Mouse (Mus musculus) bone marrow, adult 2 months (tissue): Measurements from ENCODE around the gene Des. TPM values are rescaled to one million over a fixed set of nuclear protein-coding genes. Genes with fewer than 3 reads are reported as not detected.

ENCODE experiments used
- H3K27ac ChIP-seq: fragments of 200-500 bp; 2 replicates; pipeline ENCODE4 v1.5.1; 2012; ENCODE audit warnings: low read depth, mild to moderate bottlenecking, control low read depth, inconsistent platforms, low read length; ENCODE audit not compliant: control insufficient read depth, poor library complexity, insufficient read depth
- H3K4me1 ChIP-seq: fragments of 200-500 bp; 2 replicates; pipeline ENCODE4 v1.6.1; 2011; ENCODE audit warnings: low read length; ENCODE audit not compliant: control insufficient read depth, insufficient read depth
- H3K4me3 ChIP-seq: fragments of 200-500 bp; replicated peaks from 2 replicates; pipeline ENCODE3; 2011; ENCODE audit warnings: mild to moderate bottlenecking, low read depth, low read length, control low read depth; ENCODE audit not compliant: control insufficient read depth
- CTCF ChIP-seq: fragments of 200-500 bp; IDR thresholded peaks from 2 replicates; pipeline ENCODE4 v1.5.1; 2011; ENCODE audit warnings: low read length, control low read depth; ENCODE audit not compliant: control insufficient read depth, insufficient read depth
- POLR2A ChIP-seq: fragments of 200-500 bp; IDR thresholded peaks from 2 replicates; pipeline ENCODE4 v1.6.1; 2011; ENCODE audit warnings: low read depth, mild to moderate bottlenecking, control low read depth, low read length, borderline replicate concordance; ENCODE audit not compliant: control insufficient read depth
- WGBS: fragments of 180-500 bp; shearing (Covaris S2); methylation state at CpG from one replicate; pipeline ENCODE4 v1.1.7; 2018; 5-methylcytosine and 5-hydroxymethylcytosine counted together
- polyA plus RNA-seq: library from polyadenylated mRNA; stranded (reverse); fragments of >200 nt; gene quantifications from 2 replicates; pipeline ENCODE4 v1.2.4, GENCODE M21; 2011; ENCODE audit warnings: low replicate concordance; ENCODE audit not compliant: missing spikeins, insufficient read depth, insufficient read length

Gene Des
- polyA plus RNA-seq, 1 experiment: 8.8 TPM

- H3K27ac ChIP-seq: no peak overlapping the region
- no peaks in the 10 kb centered on the region for H3K4me1 ChIP-seq
- H3K4me3 ChIP-seq: no peak overlapping the region
- TF ChIP-seq CTCF (no peak), POLR2A (no peak)
- WGBS: 80% methylated on average over 27 of the region's 27 CpGs
Measured at GRCm38 (mm10) chr1:75384470-75385141, 24.5 kb downstream of the Des start.

- H3K27ac ChIP-seq: no peak overlapping the region
- H3K4me1 ChIP-seq: no peaks in the 10 kb centered on the region
- no peak overlapping the region for H3K4me3 ChIP-seq
- 71% methylated on average over 20 of the region's 20 CpGs for WGBS
- TF ChIP-seq POLR2A: no peak
Measured at GRCm38 (mm10) chr1:75385142-75385730, 25.1 kb downstream of the Des start.

- WGBS: 38% methylated on average over 4 of the region's 4 CpGs
- no peak overlapping the region for H3K4me3 ChIP-seq
- H3K4me1 ChIP-seq: no peaks in the 10 kb centered on the region
- no peak overlapping the region for H3K27ac ChIP-seq
- TF ChIP-seq POLR2A (no peak), CTCF (no peak)
Measured at GRCm38 (mm10) chr1:75386149-75386548, 26.0 kb downstream of the Des start.

- WGBS: 28% methylated on average over 7 of the region's 7 CpGs
- Histone ChIP-seq H3K4me1 (no peaks in the 10 kb centered on the region), H3K4me3 (no peak overlapping the region), H3K27ac (no peak overlapping the region)
- TF ChIP-seq CTCF (no peak), POLR2A (no peak)
Measured at GRCm38 (mm10) chr1:75387469-75387928, 27.4 kb downstream of the Des start.

- 6% methylated on average over 94 of the region's 94 CpGs for WGBS
- Histone ChIP-seq H3K4me3 (no peak overlapping the region), H3K27ac (no peak overlapping the region), H3K4me1 (no peaks in the 10 kb centered on the region)
- TF ChIP-seq CTCF (no peak), POLR2A (no peak)
Measured at GRCm38 (mm10) chr1:75387929-75388897, 28.1 kb downstream of the Des start.

- Histone ChIP-seq H3K4me3 (no peak overlapping the region), H3K4me1 (no peaks in the 10 kb centered on the region), H3K27ac (no peak overlapping the region)
- TF ChIP-seq CTCF (no peak), POLR2A (no peak)
- WGBS: 19% methylated on average over 23 of the region's 23 CpGs
Measured at GRCm38 (mm10) chr1:75388898-75389515, 28.9 kb downstream of the Des start.

GRCm38 (mm10) chr1:75393139-75393538 lies 33.0 kb downstream of the Des start:
- TF ChIP-seq POLR2A (no peak), CTCF (no peak)
- H3K4me1 ChIP-seq: no peaks in the 10 kb centered on the region
- H3K4me3 ChIP-seq: no peak overlapping the region
- no peak overlapping the region for H3K27ac ChIP-seq
- 71% methylated on average over 9 of the region's 9 CpGs for WGBS

- WGBS: 77% methylated on average over 3 of the region's 3 CpGs
- TF ChIP-seq POLR2A (no peak), CTCF (no peak)
- Histone ChIP-seq H3K4me3 (no peak overlapping the region), H3K27ac (no peak overlapping the region), H3K4me1 (no peaks in the 10 kb centered on the region)
Measured at GRCm38 (mm10) chr1:75393846-75394245, 33.7 kb downstream of the Des start.
